Mouse (Mus musculus): ENCODE data around the gene Cish.

Gene Cish

DNA sequence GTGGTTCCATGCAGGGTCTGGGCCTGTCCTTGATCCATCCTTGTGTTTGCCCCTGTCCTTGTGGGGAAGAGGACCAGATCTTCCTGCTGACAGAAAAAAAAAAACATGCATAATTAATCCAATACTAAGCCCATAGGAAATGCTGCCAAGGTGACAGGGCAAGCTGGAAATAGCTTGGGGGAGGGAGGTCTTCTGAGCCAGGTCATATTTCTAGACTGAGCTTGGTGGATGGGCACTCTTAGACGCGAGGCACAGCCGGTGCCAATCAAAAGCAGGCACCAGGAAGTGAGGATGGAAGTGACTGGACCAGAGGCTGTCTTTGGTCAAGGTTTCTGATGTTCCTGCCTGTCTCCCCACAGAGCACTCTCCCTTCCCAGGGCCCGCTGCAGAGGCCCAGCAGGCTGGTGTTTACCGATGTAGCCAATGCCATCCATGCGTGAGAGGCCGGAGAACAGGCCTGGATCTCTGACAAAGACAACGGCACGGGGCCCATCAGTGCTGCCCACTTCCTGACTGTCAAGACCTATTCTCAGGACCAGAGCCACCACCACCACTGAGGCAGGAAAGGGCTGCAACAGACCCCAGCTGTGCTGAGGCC, 51.9 kb downstream of the Cish start:
- peak; percentile 60 for DNase-seq (ENCODE audit: low read depth, low spot score)

DNA sequence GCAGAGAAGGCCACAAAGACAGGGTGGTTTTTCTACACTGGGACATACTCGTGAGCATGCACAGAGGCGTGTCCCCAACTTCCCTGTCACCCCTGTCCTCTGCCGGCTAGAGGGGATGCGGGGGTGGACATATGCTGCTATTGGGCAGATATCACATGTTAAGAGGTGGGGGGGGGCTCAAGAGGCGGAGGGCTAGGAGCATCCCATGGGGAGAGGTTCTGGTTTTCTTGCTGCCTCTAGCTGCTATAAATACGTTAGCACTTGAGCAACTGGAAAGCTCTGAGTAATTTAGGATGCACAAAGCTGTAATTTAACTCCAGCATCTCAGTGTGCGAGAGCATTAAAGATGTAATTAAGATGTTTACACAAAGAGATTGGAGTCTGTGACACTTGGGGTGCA, 53.5 kb downstream of the Cish start:
- no peak for DNase-seq (ENCODE audit: low read depth, low spot score)

Data from skeletal muscle tissue, adult 2 months (tissue).